Mouse (Mus musculus): ENCODE data around the gene Hoxd4.

DNA sequence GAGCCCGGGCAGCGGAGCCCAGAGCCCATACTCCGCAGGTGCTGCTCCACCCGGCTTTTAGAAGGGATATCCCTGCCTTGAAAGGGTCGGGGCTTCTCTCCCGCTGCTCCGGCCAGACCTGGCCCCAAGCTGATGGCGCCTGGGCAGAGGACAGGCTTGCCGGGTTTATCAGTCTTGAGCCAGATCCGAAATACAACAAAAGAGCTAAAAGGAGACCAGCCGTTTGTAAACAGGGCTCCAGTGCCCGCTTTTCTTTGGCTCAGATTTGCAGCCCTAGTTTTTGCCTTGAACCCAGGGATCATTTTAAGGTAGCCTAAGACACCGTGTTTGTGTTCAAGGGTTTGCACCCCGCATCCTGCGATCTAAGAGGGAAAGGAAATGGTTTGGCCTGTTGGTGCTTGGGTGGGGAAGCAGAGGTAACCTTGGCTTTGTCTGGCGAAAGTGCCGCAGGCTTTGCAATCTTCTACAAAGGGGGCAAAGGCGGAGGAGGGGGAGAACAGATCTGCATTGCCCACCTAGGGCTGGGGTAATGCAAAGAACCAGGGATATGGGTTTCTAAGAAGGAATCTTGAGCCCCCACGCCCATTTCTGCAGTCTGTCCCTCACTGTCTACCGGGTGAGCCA, 18.8 kb upstream of the Hoxd4 start:
- no peak for TF ChIP-seq CTCF (IDR thresholded peaks at IDR 0.05; ENCODE audit: borderline replicate concordance, insufficient read depth, low read length)
- TF ChIP-seq POLR2A (IDR thresholded peaks at IDR 0.05; ENCODE audit: low read depth, low read length) = no peak
